Mouse (Mus musculus): ENCODE results near the gene Ggt6. TPM values are rescaled to one million over a fixed set of nuclear protein-coding genes. Genes with fewer than 3 reads are reported as not detected.

Ggt6 gene
- polyA plus RNA-seq, 1 experiment from 2014 or later: not detected

DNA sequence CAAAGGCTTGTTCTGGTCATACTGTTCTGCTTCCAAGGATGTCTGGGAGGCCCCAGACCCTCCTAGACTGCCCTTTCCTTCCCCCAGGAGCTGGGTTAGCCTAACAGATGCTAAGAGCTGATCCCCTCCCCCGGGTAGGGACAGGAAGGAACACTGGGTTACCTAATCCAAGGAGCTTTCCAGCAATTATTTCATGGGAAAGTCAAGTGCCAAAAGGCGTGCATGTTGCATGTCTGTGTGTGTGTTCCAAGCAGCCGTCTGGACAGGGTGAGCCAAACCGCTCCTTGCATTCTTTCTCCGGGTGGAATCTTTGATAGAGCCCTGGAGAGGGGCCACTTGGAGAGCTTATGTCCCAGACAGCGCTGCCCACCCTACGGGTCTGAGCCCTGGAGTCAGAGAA lies 22.3 kb upstream of the Ggt6 start:
- Histone ChIP-seq H3K4me2 (no peak overlapping the region), H3K4me3 (no peak overlapping the region), H3K4me1 (replicated peaks) (peaks cover 16% of the 10 kb centered on the region), H3K9ac (no peak overlapping the region), H3K36me3 (no peaks in the 10 kb centered on the region), H3K27me3 (peaks cover 16% of the 10 kb centered on the region; the same call in 1 of the 2 replicates), H3K9me3 (no peaks in the 10 kb centered on the region), H3K27ac (replicated peaks) (no peak overlapping the region)
- WGBS: 80% methylated on average over 7 of the region's 7 CpGs
- ATAC-seq (ENCODE audit: low FRiP score, low read depth): no peak

DNA sequence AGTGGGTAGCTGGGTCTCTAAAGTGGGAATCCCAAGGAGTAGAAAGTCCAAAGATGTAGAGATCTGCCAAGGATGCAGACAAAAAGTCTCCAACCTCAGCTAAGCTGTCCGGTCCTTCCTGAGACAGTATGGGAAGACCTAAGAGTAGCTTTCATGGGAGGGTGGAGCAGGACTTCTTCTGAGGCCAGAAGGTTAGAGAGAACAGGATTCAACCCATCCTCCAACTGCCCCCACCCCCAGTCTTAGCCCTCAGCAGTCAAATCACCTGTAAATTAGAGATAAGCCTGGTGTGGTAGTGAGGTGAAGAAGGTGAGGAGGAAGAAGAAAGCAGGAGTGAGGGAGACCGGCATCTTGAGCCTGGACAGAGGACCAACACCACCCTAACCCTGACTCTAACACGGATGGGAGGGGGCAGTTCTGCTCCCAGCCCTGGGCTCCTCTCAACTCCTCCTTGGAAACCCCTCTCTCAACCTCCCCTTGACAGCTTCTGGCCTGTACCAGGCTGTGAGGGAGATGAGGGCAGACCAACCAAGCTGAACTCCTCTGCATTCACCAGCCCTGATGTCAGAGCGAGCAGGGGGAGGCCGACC lies 21.6 kb upstream of the Ggt6 start:
- no peak overlapping the region for H3K4me3 ChIP-seq
- H3K36me3 ChIP-seq: no peaks in the 10 kb centered on the region
- ATAC-seq (ENCODE audit: low FRiP score, low read depth): no peak
- no peak overlapping the region for H3K27ac ChIP-seq (replicated peaks)
- H3K9ac ChIP-seq: no peak overlapping the region
- H3K9me3 ChIP-seq: no peaks in the 10 kb centered on the region
- WGBS: 71% methylated on average over 5 of the region's 5 CpGs
- H3K4me1 ChIP-seq (replicated peaks): peaks cover 16% of the 10 kb centered on the region
- H3K4me2 ChIP-seq: no peak overlapping the region
- peaks cover 16% of the 10 kb centered on the region; the same call in 1 of the 2 replicates for H3K27me3 ChIP-seq

DNA sequence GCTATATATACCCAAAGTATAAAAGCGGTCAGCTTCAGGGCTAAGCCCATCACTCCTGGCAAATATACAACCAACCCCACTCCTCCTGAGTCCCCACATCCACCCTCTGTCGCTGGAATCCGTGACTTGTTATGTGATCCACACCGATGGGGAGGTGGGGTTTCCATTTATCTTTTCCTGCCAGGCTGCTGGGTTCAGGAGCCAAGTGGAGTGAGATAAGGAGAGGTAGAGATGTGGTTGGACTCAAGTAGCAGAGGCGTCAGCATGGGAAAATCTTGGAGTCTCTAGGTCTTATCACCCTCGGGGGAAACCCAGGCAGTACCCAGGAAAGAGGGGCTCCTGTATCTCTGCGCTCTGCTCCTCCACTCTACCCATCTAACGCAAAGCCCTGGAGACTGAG lies 20.2 kb upstream of the Ggt6 start:
- Histone ChIP-seq H3K9ac (no peak overlapping the region), H3K36me3 (no peaks in the 10 kb centered on the region), H3K4me1 (replicated peaks) (peaks cover 16% of the 10 kb centered on the region), H3K27ac (replicated peaks) (no peak overlapping the region), H3K4me2 (no peak overlapping the region), H3K9me3 (no peaks in the 10 kb centered on the region), H3K4me3 (no peak overlapping the region), H3K27me3 (peaks cover 16% of the 10 kb centered on the region; the same call in 1 of the 2 replicates)
- 86% methylated on average over 8 of the region's 8 CpGs for WGBS
- ATAC-seq (ENCODE audit: low FRiP score, low read depth): no peak

DNA sequence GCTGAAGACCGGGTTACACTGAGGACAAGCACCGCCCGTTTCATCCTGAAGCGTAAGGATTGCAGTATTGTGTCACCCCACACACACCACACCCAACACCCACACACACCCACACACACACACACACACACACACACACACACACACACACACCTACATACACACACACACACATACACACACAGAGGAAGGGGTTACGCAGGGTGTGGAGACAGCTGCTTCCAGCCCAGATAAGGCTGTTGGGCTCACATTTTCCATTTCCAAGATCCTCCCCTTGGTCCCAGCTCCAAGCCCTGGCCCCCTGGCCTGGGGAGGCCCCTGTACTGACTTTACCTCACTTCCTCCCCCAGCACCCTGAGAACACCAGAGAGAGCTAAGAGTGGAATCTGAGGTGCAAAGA lies 18.7 kb upstream of the Ggt6 start:
- Histone ChIP-seq H3K27me3 (peaks cover 16% of the 10 kb centered on the region; the same call in 1 of the 2 replicates), H3K27ac (replicated peaks) (no peak overlapping the region), H3K36me3 (no peaks in the 10 kb centered on the region), H3K4me3 (no peak overlapping the region), H3K4me2 (no peak overlapping the region), H3K9ac (no peak overlapping the region), H3K4me1 (replicated peaks) (peaks cover 4% of the 10 kb centered on the region), H3K9me3 (no peaks in the 10 kb centered on the region)
- no peak for ATAC-seq (ENCODE audit: low FRiP score, low read depth)
- 91% methylated on average over 5 of the region's 5 CpGs for WGBS

DNA sequence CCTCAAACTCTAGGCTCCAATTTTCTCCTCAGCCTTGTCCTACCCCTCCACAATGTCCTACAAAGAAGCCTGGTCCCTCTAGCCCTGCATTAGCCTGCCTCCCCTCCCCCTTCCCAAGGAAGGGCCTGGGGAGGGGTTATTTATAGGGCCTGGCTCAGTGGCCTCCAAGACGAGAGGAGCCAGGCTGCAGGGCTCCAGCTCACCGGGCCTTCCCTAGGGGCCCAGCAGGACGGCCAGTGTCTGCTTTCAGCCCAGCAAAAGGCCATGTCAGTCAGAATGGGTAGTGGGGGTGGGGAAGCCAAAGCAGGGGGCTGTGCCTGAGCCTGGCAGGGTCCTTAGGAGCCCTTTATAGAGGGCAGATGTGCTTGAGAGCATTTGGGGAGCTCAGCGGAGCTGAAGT lies 17.9 kb upstream of the Ggt6 start:
- H3K27me3 ChIP-seq: peaks cover 15% of the 10 kb centered on the region; the same call in 1 of the 2 replicates
- WGBS: 7% methylated on average over 4 of the region's 4 CpGs
- H3K27ac ChIP-seq (replicated peaks): no peak overlapping the region
- no peak overlapping the region for H3K4me2 ChIP-seq
- no peak for ATAC-seq (ENCODE audit: low FRiP score, low read depth)
- H3K4me1 ChIP-seq (replicated peaks): no peaks in the 10 kb centered on the region
- H3K9me3 ChIP-seq: no peaks in the 10 kb centered on the region
- no peaks in the 10 kb centered on the region for H3K36me3 ChIP-seq
- no peak overlapping the region for H3K4me3 ChIP-seq
- no peak overlapping the region for H3K9ac ChIP-seq

DNA sequence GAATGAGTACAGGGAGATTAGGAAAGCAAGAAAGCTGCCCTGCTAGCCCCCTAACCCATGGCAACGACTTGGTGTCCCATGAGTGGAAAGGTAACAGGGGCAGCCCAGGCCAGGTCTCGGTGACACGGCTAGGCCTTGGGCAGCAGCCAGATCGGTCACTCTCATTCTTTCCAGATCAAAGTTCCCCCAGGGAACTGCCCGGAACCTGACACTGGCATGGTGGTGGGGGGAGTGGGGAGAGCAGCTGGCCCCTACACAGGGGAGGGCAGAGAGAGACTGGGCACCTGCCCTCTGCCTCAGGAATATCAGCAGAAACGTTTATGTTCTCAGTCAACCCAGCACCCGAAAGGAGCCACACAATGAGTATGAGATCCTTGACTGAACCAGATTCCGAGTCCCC lies 17.1 kb upstream of the Ggt6 start:
- H3K9me3 ChIP-seq: no peaks in the 10 kb centered on the region
- no peaks in the 10 kb centered on the region for H3K36me3 ChIP-seq
- no peak overlapping the region for H3K27ac ChIP-seq (replicated peaks)
- no peak overlapping the region for H3K4me3 ChIP-seq
- no peak for ATAC-seq (ENCODE audit: low FRiP score, low read depth)
- peaks cover 7% of the 10 kb centered on the region; the same call in 1 of the 2 replicates for H3K27me3 ChIP-seq
- no peaks in the 10 kb centered on the region for H3K4me1 ChIP-seq (replicated peaks)
- no peak overlapping the region for H3K4me2 ChIP-seq
- H3K9ac ChIP-seq: no peak overlapping the region
- WGBS: 46% methylated on average over 8 of the region's 8 CpGs

DNA sequence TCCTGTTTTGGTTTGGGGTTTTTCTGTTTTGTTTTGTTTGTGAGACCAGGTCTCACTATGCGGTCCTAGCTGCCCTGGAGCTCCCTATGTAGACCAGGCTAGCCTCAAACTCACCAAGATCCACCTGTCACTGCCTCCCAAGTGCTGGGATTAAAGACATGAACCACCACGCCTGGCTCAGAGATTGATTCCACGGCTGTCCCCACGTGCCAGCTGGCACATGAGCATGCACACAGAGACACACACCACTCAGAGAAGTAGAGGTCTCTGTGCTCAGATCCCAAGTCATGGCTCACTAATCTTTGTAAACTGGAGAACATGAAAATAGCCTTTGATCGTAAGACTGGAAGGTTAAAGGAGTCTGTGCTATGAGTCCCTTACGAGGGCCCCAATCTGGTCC lies 16.3 kb upstream of the Ggt6 start:
- ATAC-seq (ENCODE audit: low FRiP score, low read depth): no peak
- WGBS: 90% methylated on average over 6 of the region's 6 CpGs
- no peaks in the 10 kb centered on the region for H3K9me3 ChIP-seq
- no peaks in the 10 kb centered on the region for H3K4me1 ChIP-seq (replicated peaks)
- H3K9ac ChIP-seq: no peak overlapping the region
- no peak overlapping the region for H3K4me2 ChIP-seq
- no peaks in the 10 kb centered on the region for H3K36me3 ChIP-seq
- no peak overlapping the region for H3K4me3 ChIP-seq
- 0 out of 2 replicates have a peak, but pooled peaks cover 2% of the 10 kb centered on the region for H3K27me3 ChIP-seq
- H3K27ac ChIP-seq (replicated peaks): no peak overlapping the region

DNA sequence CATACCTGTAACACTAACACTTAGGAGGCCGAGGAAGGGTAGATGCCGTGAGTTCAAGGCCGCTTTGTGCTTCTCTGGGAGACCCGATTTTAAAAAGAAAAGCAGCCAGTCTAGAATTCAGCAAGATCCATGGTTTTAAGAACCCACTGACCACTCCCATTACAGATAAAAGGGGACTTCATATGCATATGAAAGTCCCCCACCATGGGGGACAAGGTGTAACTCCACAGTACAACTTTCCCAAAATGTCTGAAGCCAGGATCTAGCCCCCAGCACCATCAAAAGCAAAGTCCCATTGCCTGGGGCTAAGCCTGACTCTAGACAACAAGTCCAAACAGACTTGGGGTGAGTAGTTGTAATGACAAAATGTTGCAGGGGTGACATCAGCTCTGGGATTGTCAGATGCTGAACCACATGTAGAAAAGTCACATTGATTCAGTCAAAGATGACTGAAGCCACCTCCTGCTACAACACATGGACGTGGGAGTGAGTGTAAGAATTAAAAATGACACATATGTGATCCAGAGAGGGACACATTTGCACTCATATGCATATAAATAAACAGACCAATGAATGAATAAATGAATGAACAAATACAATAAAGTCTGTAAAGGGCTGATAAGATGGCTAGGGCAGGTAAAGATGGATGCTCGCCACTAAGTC lies 14.7 kb upstream of the Ggt6 start:
- Histone ChIP-seq H3K4me1 (replicated peaks) (no peaks in the 10 kb centered on the region), H3K9me3 (no peaks in the 10 kb centered on the region), H3K4me3 (no peak overlapping the region), H3K9ac (no peak overlapping the region), H3K27me3 (no peaks in the 10 kb centered on the region), H3K4me2 (no peak overlapping the region), H3K36me3 (no peaks in the 10 kb centered on the region), H3K27ac (replicated peaks) (no peak overlapping the region)
- no peak for ATAC-seq (ENCODE audit: low FRiP score, low read depth)
- WGBS: 89% methylated on average over 6 of the region's 6 CpGs

DNA sequence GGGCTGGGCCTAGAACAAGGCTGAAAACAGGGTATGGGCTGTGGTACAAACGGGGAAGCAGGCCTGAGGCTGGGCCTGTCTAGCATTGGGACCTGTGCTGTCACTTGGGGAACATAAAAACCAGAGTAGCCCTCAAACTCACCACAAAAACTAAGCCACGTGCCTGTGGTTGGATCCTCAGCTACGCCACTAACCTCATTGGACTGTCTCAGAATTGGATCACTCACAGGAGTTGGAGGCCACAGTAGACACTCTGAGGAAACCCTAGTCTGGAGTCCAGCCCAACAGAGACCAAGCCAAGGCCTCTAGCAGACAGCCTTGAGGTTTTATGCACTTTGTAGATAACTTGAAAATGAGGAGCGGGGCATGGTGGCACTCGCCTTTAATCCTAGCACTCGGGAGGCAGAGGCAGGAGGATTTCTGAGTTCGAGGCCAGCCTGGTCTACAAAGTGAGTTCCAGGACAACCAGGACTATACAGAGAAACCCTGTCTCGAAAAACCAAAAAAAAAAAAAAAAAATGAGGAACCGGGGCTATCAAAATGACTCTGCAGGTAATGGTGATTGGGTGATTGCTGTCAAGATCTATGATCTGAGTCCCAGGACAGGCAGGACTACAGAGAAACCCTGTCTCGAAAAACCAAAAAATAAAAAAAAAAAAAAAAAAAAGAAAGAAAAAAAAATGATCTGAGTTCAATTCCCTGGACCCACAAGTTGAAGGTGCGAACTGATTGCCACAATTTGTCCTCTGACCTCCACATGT lies 13.6 kb upstream of the Ggt6 start:
- no peaks in the 10 kb centered on the region for H3K9me3 ChIP-seq
- no peaks in the 10 kb centered on the region for H3K27me3 ChIP-seq
- ATAC-seq (ENCODE audit: low FRiP score, low read depth): no peak

DNA sequence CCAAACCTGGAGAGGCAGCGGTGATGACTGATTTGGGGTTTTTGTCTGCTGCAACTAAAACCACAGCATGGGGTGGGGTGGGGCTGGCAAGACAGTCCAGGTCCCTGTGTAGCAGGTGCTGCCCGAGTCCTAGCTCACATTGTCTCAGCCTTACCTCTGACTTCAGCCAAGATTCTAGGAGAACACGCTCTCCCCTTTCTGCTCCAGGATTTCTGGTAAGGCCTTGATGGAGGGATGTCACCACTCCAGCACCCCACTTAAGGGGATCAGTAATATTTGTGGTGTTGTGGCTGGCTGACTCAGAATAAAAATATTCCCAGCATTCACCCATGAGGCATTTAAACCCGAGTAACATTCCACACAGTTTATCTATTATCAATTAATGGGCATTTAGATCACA lies 11.6 kb upstream of the Ggt6 start:
- H3K4me1 ChIP-seq (replicated peaks): no peaks in the 10 kb centered on the region
- H3K9me3 ChIP-seq: no peaks in the 10 kb centered on the region
- WGBS: 88% methylated on average over 4 of the region's 4 CpGs
- ATAC-seq (ENCODE audit: low FRiP score, low read depth): no peak
- H3K4me2 ChIP-seq: no peak overlapping the region
- H3K27ac ChIP-seq (replicated peaks): no peak overlapping the region
- no peaks in the 10 kb centered on the region for H3K27me3 ChIP-seq
- no peak overlapping the region for H3K9ac ChIP-seq
- no peak overlapping the region for H3K4me3 ChIP-seq
- no peaks in the 10 kb centered on the region for H3K36me3 ChIP-seq

More for the DNA sequence above, 13.6 kb upstream of the Ggt6 start:
- Histone ChIP-seq H3K9ac (no peak overlapping the region), H3K27ac (replicated peaks) (no peak overlapping the region), H3K36me3 (no peaks in the 10 kb centered on the region), H3K4me1 (replicated peaks) (no peaks in the 10 kb centered on the region), H3K4me2 (no peak overlapping the region), H3K4me3 (no peak overlapping the region)
- 94% methylated on average over 11 of the region's 11 CpGs for WGBS

DNA sequence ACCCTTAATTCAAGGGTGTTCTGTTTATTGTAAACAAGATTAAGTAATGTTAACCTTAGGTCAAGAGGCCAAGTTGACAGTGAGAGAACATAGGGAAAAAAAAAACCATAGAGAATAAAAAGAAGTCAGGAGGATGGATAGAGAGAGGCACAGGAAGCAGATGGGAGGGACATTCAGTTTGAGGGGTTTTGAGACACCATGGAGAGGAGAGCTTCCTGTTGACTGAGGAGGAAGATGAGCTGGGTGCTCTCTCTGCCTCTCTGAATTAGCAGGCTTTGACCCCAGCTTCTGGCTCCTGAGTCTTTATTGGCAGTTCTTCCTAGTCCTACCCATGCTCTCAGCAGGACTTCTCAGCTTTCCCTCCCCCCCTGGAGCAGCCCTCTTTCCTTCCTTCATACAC lies 10.1 kb upstream of the Ggt6 start:
- Histone ChIP-seq H3K27ac (replicated peaks) (no peak overlapping the region), H3K4me3 (no peak overlapping the region), H3K4me2 (no peak overlapping the region), H3K36me3 (no peaks in the 10 kb centered on the region), H3K4me1 (replicated peaks) (no peaks in the 10 kb centered on the region), H3K9me3 (no peaks in the 10 kb centered on the region), H3K9ac (no peak overlapping the region), H3K27me3 (no peaks in the 10 kb centered on the region)
- ATAC-seq (ENCODE audit: low FRiP score, low read depth): no peak

DNA sequence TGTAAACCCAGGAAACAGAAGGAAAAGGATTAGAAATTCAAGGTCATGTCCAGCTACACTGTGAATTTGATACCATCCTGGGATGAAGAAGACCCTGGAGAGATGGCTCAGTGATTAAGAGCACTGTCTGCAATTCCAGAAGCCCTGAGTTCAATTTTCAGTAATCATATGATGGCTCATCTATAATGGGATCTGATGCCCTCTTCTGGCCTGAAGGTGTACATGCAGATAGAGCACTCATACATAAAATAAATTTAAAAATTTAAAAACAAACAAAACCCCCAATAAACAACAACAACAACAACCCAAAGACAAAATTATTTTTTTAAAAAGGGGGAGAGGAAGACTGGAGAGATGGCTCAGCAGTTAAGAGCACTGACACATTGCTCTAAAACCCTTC lies 8.4 kb upstream of the Ggt6 start:
- H3K36me3 ChIP-seq: no peaks in the 10 kb centered on the region
- ATAC-seq (ENCODE audit: low FRiP score, low read depth): no peak
- no peak overlapping the region for H3K4me2 ChIP-seq
- H3K27ac ChIP-seq (replicated peaks): no peak overlapping the region
- no peaks in the 10 kb centered on the region for H3K27me3 ChIP-seq
- H3K9ac ChIP-seq: no peak overlapping the region
- no peaks in the 10 kb centered on the region for H3K9me3 ChIP-seq
- H3K4me3 ChIP-seq: no peak overlapping the region
- H3K4me1 ChIP-seq (replicated peaks): no peaks in the 10 kb centered on the region
